Mouse (Mus musculus): ENCODE data around the gene Phf21a. TPM values are rescaled to one million over a fixed set of nuclear protein-coding genes. Genes with fewer than 3 reads are reported as not detected.

Gene Phf21a
- polyA plus RNA-seq, 1 experiment from 2014 or later = 37.6 TPM

DNA sequence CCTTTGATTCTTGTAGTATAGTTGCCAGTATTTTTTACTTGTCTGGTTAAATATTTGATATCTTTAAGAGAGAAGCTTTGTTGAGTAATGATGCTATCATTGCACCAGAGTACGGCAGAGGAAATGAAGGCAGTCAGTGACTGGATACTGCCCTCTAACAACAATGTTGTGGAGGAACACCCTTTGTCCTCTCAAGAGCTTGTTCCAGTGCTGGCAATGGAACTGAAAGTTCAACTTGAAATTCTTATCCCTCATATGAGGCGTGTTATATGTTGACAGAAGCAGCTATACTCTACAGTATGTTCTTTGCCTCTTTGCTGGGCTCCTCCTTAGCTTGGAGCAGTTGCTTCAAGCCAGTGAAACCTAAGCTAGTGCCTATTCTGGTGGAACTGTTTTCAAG, 147.4 kb downstream of the Phf21a start:
- Histone ChIP-seq H3K4me1 (no peaks in the 10 kb centered on the region), H3K36me3 (peaks cover 28% of the 10 kb centered on the region), H3K4me2 (replicated peaks) (no peak overlapping the region), H3K4me3 (replicated peaks) (no peak overlapping the region), H3K27ac (replicated peaks) (no peak overlapping the region), H3K27me3 (no peaks in the 10 kb centered on the region), H3K9ac (no peak overlapping the region), H3K9me3 (replicated peaks) (no peaks in the 10 kb centered on the region)
- no peak for ATAC-seq (ENCODE audit: insufficient number of reproducible peaks, low FRiP score, low TSS enrichment, low read depth)
- 92% methylated on average over 2 of the region's 2 CpGs for WGBS

GRCm38 (mm10) chr2:92240816-92241215, 147.9 kb downstream of the Phf21a start:
- no peaks in the 10 kb centered on the region for H3K9me3 ChIP-seq (replicated peaks)
- no peak for ATAC-seq (ENCODE audit: insufficient number of reproducible peaks, low FRiP score, low TSS enrichment, low read depth)
- H3K27me3 ChIP-seq = no peaks in the 10 kb centered on the region
- H3K4me1 ChIP-seq = no peaks in the 10 kb centered on the region
- H3K36me3 ChIP-seq = peaks cover 27% of the 10 kb centered on the region
- no peak overlapping the region for H3K9ac ChIP-seq
- no peak overlapping the region for H3K4me2 ChIP-seq (replicated peaks)
- no peak overlapping the region for H3K27ac ChIP-seq (replicated peaks)
- 94% methylated on average over 2 of the region's 2 CpGs for WGBS
- H3K4me3 ChIP-seq (replicated peaks) = no peak overlapping the region

GRCm38 (mm10) chr2:92241317-92241716, 148.4 kb downstream of the Phf21a start:
- no peak for ATAC-seq (ENCODE audit: insufficient number of reproducible peaks, low FRiP score, low TSS enrichment, low read depth)
- H3K9me3 ChIP-seq (replicated peaks) = no peaks in the 10 kb centered on the region
- no peaks in the 10 kb centered on the region for H3K4me1 ChIP-seq
- no peak overlapping the region for H3K27ac ChIP-seq (replicated peaks)
- WGBS = 79% methylated on average over 3 of the region's 3 CpGs
- H3K4me2 ChIP-seq (replicated peaks) = no peak overlapping the region
- H3K36me3 ChIP-seq = peaks cover 22% of the 10 kb centered on the region
- H3K4me3 ChIP-seq (replicated peaks) = no peak overlapping the region
- H3K9ac ChIP-seq = no peak overlapping the region
- no peaks in the 10 kb centered on the region for H3K27me3 ChIP-seq

DNA sequence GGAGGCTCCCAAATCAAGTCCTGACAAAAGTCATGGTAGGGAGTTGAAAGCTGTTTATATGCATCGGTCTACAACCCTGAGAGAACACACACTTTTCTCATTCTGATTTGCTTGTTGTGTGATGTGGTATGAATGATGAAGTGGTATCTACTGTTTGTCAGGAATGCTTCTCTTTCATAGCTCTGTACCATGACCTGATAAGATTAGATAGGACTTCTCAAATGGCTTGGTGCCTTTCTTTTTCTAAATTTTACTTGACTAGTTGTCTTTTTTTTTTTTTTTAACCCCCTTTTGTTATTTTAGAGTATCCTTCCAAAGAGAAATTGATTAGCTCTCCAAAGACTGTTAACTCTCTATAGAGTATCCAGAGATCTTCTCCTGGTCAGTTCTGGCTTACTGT, 153.2 kb downstream of the Phf21a start:
- Histone ChIP-seq H3K27me3 (no peaks in the 10 kb centered on the region), H3K4me2 (replicated peaks) (no peak overlapping the region), H3K4me3 (replicated peaks) (no peak overlapping the region), H3K27ac (replicated peaks) (no peak overlapping the region), H3K4me1 (no peaks in the 10 kb centered on the region), H3K36me3 (peaks cover 17% of the 10 kb centered on the region), H3K9ac (no peak overlapping the region), H3K9me3 (replicated peaks) (no peaks in the 10 kb centered on the region)
- WGBS = 96% methylated on average over 1 of the region's 1 CpGs
- no peak for ATAC-seq (ENCODE audit: insufficient number of reproducible peaks, low FRiP score, low TSS enrichment, low read depth)

- Histone ChIP-seq H3K36me3 (peaks cover 17% of the 10 kb centered on the region), H3K9me3 (replicated peaks) (no peaks in the 10 kb centered on the region), H3K9ac (no peak overlapping the region), H3K4me1 (no peaks in the 10 kb centered on the region), H3K4me2 (replicated peaks) (no peak overlapping the region), H3K4me3 (replicated peaks) (no peak overlapping the region), H3K27ac (replicated peaks) (no peak overlapping the region), H3K27me3 (no peaks in the 10 kb centered on the region)
- no peak for ATAC-seq (ENCODE audit: insufficient number of reproducible peaks, low FRiP score, low TSS enrichment, low read depth)
- 91% methylated on average over 2 of the region's 2 CpGs for WGBS
These were observed 154.8 kb downstream of the Phf21a start for GRCm38 (mm10) chr2:92247711-92248110.

GRCm38 (mm10) chr2:92250472-92250871, 157.6 kb downstream of the Phf21a start:
- H3K4me3 ChIP-seq (replicated peaks) = no peak overlapping the region
- 86% methylated on average over 2 of the region's 2 CpGs for WGBS
- no peak overlapping the region for H3K9ac ChIP-seq
- no peak for ATAC-seq (ENCODE audit: insufficient number of reproducible peaks, low FRiP score, low TSS enrichment, low read depth)
- no peaks in the 10 kb centered on the region for H3K27me3 ChIP-seq
- no peaks in the 10 kb centered on the region for H3K9me3 ChIP-seq (replicated peaks)
- no peaks in the 10 kb centered on the region for H3K4me1 ChIP-seq
- no peak overlapping the region for H3K27ac ChIP-seq (replicated peaks)
- H3K36me3 ChIP-seq = peaks cover 15% of the 10 kb centered on the region
- H3K4me2 ChIP-seq (replicated peaks) = no peak overlapping the region

DNA sequence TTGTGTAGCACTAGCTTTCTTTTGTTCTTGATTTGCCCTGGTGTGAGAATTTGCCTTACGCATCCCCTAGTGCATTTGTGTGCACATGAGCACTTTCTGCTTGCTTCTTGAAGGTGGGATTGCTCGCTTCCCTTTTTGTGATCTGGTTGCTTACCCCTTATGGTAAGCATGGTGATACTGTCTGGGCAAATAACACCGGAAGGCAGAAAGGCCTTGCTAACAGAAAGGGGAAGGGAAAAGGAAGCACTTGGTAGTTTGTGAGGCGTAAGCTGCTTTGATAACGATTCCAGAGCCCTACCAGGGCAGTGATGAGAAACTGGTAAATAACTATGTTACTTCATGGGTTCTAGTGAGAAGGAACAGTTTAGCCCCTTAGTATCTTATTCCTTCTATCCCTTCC, 160.9 kb downstream of the Phf21a start:
- 88% methylated on average over 5 of the region's 5 CpGs for WGBS
- Histone ChIP-seq H3K27ac (replicated peaks) (no peak overlapping the region), H3K27me3 (no peaks in the 10 kb centered on the region), H3K4me3 (replicated peaks) (no peak overlapping the region), H3K9me3 (replicated peaks) (no peaks in the 10 kb centered on the region), H3K9ac (no peak overlapping the region), H3K4me2 (replicated peaks) (no peak overlapping the region), H3K36me3 (peaks cover 11% of the 10 kb centered on the region), H3K4me1 (no peaks in the 10 kb centered on the region)
- ATAC-seq (ENCODE audit: insufficient number of reproducible peaks, low FRiP score, low TSS enrichment, low read depth) = no peak

DNA sequence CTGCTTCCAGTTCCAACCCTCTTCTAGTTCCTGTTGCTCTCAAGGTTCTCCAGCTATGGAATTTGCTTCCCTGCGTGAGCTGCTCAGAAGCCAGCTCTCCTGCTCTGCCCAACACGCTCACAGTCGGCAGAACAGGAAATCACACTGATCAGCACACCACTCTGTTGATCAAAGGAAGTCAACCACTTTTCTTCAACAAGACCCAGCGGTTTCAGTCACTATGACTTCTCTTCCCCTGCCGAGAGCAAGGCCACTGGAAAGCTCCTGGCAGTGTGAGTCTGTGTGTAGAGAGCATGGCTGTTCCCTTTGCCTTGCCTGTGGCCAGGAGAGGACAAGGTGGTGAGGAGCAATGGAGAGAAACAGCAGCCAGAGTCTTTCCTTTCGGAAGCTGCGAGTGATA, 163.2 kb downstream of the Phf21a start:
- no peak overlapping the region for H3K9ac ChIP-seq
- no peaks in the 10 kb centered on the region for H3K27me3 ChIP-seq
- no peak overlapping the region for H3K4me2 ChIP-seq (replicated peaks)

GRCm38 (mm10) chr2:92257372-92257956, 164.5 kb downstream of the Phf21a start:
- Histone ChIP-seq H3K36me3 (peaks cover 9% of the 10 kb centered on the region), H3K4me1 (no peaks in the 10 kb centered on the region), H3K27me3 (no peaks in the 10 kb centered on the region), H3K4me2 (replicated peaks) (no peak overlapping the region), H3K9me3 (replicated peaks) (no peaks in the 10 kb centered on the region), H3K9ac (no peak overlapping the region), H3K27ac (replicated peaks) (0 out of 2 replicates have a peak overlapping the region, but pooled peaks have one; percentile 11), H3K4me3 (replicated peaks) (no peak overlapping the region)
- no peak for ATAC-seq (ENCODE audit: insufficient number of reproducible peaks, low FRiP score, low TSS enrichment, low read depth)
- WGBS = 35% methylated on average over 4 of the region's 4 CpGs

More for the DNA sequence above, 163.2 kb downstream of the Phf21a start:
- 66% methylated on average over 7 of the region's 7 CpGs for WGBS
- no peaks in the 10 kb centered on the region for H3K4me1 ChIP-seq
- peaks cover 9% of the 10 kb centered on the region for H3K36me3 ChIP-seq
- no peak for ATAC-seq (ENCODE audit: insufficient number of reproducible peaks, low FRiP score, low TSS enrichment, low read depth)
- H3K27ac ChIP-seq (replicated peaks) = no peak overlapping the region
- H3K9me3 ChIP-seq (replicated peaks) = no peaks in the 10 kb centered on the region
- H3K4me3 ChIP-seq (replicated peaks) = no peak overlapping the region

- no peaks in the 10 kb centered on the region for H3K27me3 ChIP-seq
- no peak overlapping the region for H3K4me2 ChIP-seq (replicated peaks)
- H3K4me3 ChIP-seq (replicated peaks) = no peak overlapping the region
- H3K4me1 ChIP-seq = no peaks in the 10 kb centered on the region
- H3K9ac ChIP-seq = no peak overlapping the region
- H3K36me3 ChIP-seq = peaks cover 9% of the 10 kb centered on the region
- 64% methylated on average over 2 of the region's 2 CpGs for WGBS
- ATAC-seq (ENCODE audit: insufficient number of reproducible peaks, low FRiP score, low TSS enrichment, low read depth) = no peak
- H3K9me3 ChIP-seq (replicated peaks) = no peaks in the 10 kb centered on the region
- H3K27ac ChIP-seq (replicated peaks) = no peak overlapping the region
These were observed 167.0 kb downstream of the Phf21a start for GRCm38 (mm10) chr2:92259924-92260323.

DNA sequence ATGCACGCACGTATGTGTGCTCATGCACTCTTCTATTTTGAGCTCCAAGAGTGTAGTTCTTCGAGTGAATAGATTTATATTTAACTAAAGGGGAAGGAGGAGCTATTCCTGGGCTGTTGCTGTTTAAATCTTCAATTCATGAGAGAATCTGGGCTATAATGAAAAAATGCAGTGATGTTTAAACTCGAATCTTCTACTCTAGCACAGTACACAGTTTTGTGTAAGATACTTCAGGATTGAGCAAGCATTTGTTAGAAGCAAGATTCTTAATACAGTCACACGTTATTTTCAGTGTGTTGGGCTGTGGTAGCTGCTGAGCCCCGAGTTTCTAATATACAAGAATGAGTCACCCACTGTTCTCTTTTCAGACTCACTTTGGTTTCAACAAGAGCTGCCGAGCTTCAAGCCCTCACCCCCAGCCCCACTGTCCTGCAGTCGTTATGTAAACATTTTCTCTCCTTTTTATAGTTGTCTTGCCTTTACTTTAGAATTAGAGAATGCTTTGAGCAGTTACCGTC, 173.2 kb downstream of the Phf21a start:
- Histone ChIP-seq H3K27ac (replicated peaks) (no peak overlapping the region), H3K4me3 (replicated peaks) (no peak overlapping the region), H3K9me3 (replicated peaks) (no peaks in the 10 kb centered on the region), H3K4me1 (no peaks in the 10 kb centered on the region), H3K27me3 (no peaks in the 10 kb centered on the region), H3K4me2 (replicated peaks) (no peak overlapping the region), H3K36me3 (peaks cover 15% of the 10 kb centered on the region; the same call in 1 of the 2 replicates), H3K9ac (no peak overlapping the region)
- ATAC-seq (ENCODE audit: insufficient number of reproducible peaks, low FRiP score, low TSS enrichment, low read depth) = no peak
- 71% methylated on average over 9 of the region's 9 CpGs for WGBS

DNA sequence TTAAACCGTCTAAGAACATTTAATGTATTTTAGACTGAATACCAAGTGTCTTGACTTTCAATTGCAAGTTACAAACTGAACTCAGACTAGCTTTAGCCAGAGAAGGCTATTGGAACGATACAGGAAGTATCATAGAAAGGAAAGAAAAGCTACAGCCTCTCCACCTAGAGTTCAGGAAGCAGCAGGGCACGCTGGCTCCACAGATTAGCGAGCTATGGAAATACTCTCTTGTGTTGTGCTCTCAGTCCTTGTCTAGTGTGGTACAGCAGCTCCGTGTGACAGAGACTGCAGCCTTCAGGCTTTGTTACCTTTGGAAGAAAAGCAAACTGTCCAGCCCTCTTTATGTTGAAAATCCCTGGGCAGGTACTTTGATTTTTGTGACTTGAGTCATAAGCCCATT, 176.3 kb downstream of the Phf21a start:
- WGBS = 82% methylated on average over 5 of the region's 5 CpGs
- ATAC-seq (ENCODE audit: insufficient number of reproducible peaks, low FRiP score, low TSS enrichment, low read depth) = no peak
- no peak overlapping the region for H3K4me3 ChIP-seq (replicated peaks)
- H3K9ac ChIP-seq = no peak overlapping the region
- no peak overlapping the region for H3K4me2 ChIP-seq (replicated peaks)
- H3K9me3 ChIP-seq (replicated peaks) = no peaks in the 10 kb centered on the region
- no peak overlapping the region for H3K27ac ChIP-seq (replicated peaks)
- H3K4me1 ChIP-seq = 0 out of 2 replicates have a peak, but pooled peaks cover 4% of the 10 kb centered on the region
- H3K27me3 ChIP-seq = no peaks in the 10 kb centered on the region
- peaks cover 15% of the 10 kb centered on the region; the same call in 1 of the 2 replicates for H3K36me3 ChIP-seq

All from embryonic facial prominence, embryonic 15.5 days (tissue).